Mouse (Mus musculus): ENCODE measurements around the gene Xpa. TPM values are rescaled to one million over a fixed set of nuclear protein-coding genes. Genes with fewer than 3 reads are reported as not detected.

Xpa gene
- polyA plus RNA-seq, 1 experiment from 2014 or later = 18.9 TPM

DNA sequence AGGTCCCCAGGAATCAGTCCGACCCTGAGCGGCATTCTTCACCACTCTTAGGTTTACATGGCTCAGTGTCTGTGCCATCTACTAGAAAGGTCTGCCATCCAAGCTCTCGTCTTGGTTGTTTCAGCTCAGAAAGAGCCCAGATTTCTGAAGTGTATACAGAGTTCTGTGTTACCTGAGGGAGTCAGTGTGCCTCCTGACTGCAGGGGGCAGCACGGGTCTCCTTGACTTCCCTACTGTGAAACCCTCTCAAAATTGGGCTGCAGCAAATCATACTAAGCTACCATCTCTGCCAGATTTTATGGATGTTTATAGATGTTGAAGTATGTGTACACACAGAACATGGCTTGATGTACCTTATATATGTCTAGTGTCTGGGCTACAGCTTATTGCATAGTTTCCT is 19.8 kb downstream of the Xpa start:
- H3K27me3 ChIP-seq (replicated peaks; ENCODE audit: control insufficient read depth, insufficient read depth, low read length) = no peaks in the 10 kb centered on the region
- H3K27ac ChIP-seq (ENCODE audit: low read depth, low read length) = no peak overlapping the region
- H3K4me2 ChIP-seq = no peak overlapping the region
- no peak overlapping the region for H3K4me3 ChIP-seq (ENCODE audit: low read depth, low read length)
- 73% methylated on average over 4 of the region's 4 CpGs for WGBS
- no peaks in the 10 kb centered on the region for H3K4me1 ChIP-seq (replicated peaks; ENCODE audit: control insufficient read depth, insufficient read depth, low read length)
- H3K9me3 ChIP-seq (ENCODE audit: control insufficient read depth, low read length) = no peaks in the 10 kb centered on the region
- ATAC-seq (replicated peaks; ENCODE audit: low FRiP score) (no peak), DNase-seq (ENCODE audit: low spot score) (no peak)
- peaks cover 33% of the 10 kb centered on the region for H3K36me3 ChIP-seq (ENCODE audit: control insufficient read depth, insufficient read depth, low read length)
- H3K9ac ChIP-seq (ENCODE audit: low read depth, low read length) = no peak overlapping the region

DNA sequence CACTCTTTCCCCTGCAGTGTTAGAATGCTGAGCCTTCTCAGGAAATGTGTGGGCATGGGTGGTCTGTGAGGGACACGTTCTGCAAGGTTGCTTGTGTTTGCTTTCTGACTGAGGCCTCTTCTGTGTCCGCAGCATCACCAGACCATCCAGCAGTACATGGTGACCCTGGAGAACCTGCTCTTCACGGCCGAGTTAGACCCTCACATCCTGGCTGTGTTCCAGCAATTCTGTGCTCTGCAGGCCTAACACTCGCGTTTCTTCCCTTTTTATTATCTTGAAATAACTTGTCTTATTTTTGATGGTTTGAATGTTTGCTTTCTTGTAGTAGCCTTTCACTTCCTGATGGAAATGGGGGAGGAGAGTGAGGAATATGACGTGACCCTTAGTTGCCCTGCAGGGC is 24.4 kb downstream of the Xpa start:
- no peaks in the 10 kb centered on the region for H3K27me3 ChIP-seq (replicated peaks; ENCODE audit: control insufficient read depth, insufficient read depth, low read length)
- H3K9me3 ChIP-seq (ENCODE audit: control insufficient read depth, low read length) = no peaks in the 10 kb centered on the region
- no peak overlapping the region for H3K4me3 ChIP-seq (ENCODE audit: low read depth, low read length)
- WGBS = 91% methylated on average over 7 of the region's 7 CpGs
- DNase-seq (ENCODE audit: low spot score) (no peak), ATAC-seq (replicated peaks; ENCODE audit: low FRiP score) (no peak)
- no peak overlapping the region for H3K9ac ChIP-seq (ENCODE audit: low read depth, low read length)
- no peak overlapping the region for H3K27ac ChIP-seq (ENCODE audit: low read depth, low read length)
- no peak overlapping the region for H3K4me2 ChIP-seq
- peaks cover 51% of the 10 kb centered on the region for H3K36me3 ChIP-seq (ENCODE audit: control insufficient read depth, insufficient read depth, low read length)
- no peaks in the 10 kb centered on the region for H3K4me1 ChIP-seq (replicated peaks; ENCODE audit: control insufficient read depth, insufficient read depth, low read length)

DNA sequence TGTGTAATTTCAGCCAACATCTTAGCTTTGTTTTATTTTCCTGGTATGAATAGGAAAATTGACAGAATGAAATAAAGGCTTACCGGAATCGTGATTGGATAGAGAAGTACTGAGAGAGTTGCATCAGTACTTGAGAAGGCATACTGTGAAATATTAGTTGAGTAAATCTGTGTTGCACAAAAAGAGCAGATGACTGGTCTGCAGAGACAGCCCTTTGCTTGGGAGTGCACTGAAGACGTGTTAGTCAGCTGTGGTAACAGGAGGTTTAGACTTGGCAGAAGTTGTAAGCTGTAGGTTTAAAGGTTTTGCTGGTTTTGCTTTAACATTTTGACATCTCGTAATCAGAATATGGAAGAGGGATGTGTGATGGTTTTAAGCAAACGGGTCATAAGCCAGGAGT is 30.3 kb downstream of the Xpa start:
- no peak overlapping the region for H3K4me2 ChIP-seq
- H3K4me1 ChIP-seq (replicated peaks; ENCODE audit: control insufficient read depth, insufficient read depth, low read length) = no peaks in the 10 kb centered on the region
- H3K4me3 ChIP-seq (ENCODE audit: low read depth, low read length) = no peak overlapping the region
- H3K36me3 ChIP-seq (ENCODE audit: control insufficient read depth, insufficient read depth, low read length) = peaks cover 42% of the 10 kb centered on the region
- H3K9ac ChIP-seq (ENCODE audit: low read depth, low read length) = no peak overlapping the region
- WGBS = 91% methylated on average over 5 of the region's 5 CpGs
- ATAC-seq (replicated peaks; ENCODE audit: low FRiP score) = no peak
- DNase-seq (ENCODE audit: low spot score) = no peak
- H3K9me3 ChIP-seq (ENCODE audit: control insufficient read depth, low read length) = no peaks in the 10 kb centered on the region
- no peaks in the 10 kb centered on the region for H3K27me3 ChIP-seq (replicated peaks; ENCODE audit: control insufficient read depth, insufficient read depth, low read length)
- no peak overlapping the region for H3K27ac ChIP-seq (ENCODE audit: low read depth, low read length)

DNA sequence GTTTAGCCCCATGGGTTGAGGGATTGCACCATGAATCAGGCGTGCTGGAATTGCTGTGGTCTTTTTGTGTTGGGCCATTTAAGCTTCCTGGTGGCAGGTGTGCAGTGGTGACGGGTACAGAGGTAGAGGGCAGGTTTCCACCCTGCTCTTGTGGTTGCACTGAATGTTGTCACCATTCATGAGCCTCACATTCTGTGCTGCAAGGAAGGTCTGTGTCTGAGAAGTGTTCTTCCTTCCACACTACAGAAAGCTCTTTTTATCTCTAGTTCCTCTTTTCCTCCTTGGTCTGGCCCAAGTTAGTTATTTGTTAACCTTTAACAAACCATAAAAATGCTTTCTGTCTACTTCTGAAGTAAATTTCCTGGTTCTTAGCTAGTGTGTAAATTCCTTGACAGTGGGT is 32.1 kb downstream of the Xpa start:
- ATAC-seq (replicated peaks; ENCODE audit: low FRiP score) (no peak), DNase-seq (ENCODE audit: low spot score) (no peak)
- H3K9me3 ChIP-seq (ENCODE audit: control insufficient read depth, low read length) = no peaks in the 10 kb centered on the region
- no peaks in the 10 kb centered on the region for H3K27me3 ChIP-seq (replicated peaks; ENCODE audit: control insufficient read depth, insufficient read depth, low read length)
- no peak overlapping the region for H3K4me2 ChIP-seq
- peaks cover 32% of the 10 kb centered on the region for H3K36me3 ChIP-seq (ENCODE audit: control insufficient read depth, insufficient read depth, low read length)
- H3K4me1 ChIP-seq (replicated peaks; ENCODE audit: control insufficient read depth, insufficient read depth, low read length) = no peaks in the 10 kb centered on the region
- no peak overlapping the region for H3K4me3 ChIP-seq (ENCODE audit: low read depth, low read length)
- WGBS = 80% methylated on average over 2 of the region's 2 CpGs
- H3K9ac ChIP-seq (ENCODE audit: low read depth, low read length) = no peak overlapping the region
- no peak overlapping the region for H3K27ac ChIP-seq (ENCODE audit: low read depth, low read length)

DNA sequence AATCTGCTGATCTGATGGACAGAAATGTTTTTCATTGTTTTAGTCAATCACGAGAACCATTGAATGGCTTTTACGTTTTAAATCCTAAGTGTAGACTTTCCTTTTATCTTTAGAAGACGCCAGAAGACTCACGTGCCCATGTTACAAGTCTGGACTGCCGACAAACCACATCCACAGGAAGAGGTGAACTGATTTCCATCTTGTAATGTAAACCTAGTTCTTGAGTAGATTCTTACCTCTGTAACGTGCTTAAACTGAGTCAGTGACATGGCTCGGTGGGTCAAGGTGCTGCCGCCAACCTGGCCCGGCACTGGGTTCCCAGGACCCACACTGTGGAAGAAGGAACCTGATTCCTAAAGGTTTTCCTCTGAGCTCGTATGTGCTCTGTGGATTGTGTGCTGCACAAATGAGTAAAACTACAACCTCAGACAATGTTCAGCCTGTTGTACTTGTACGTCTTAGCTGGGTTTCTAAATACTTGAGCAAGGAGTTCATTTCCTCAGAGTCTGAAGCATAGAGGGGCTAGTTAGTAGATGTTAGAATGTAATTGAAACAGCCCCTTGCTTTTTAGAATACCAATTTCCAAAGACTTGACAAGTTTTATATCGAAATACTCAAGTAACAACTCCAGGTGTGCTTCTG is 44.1 kb downstream of the Xpa start:
- Histone ChIP-seq H3K9me3 (ENCODE audit: control insufficient read depth, low read length) (no peaks in the 10 kb centered on the region), H3K4me2 (no peak overlapping the region), H3K27me3 (replicated peaks; ENCODE audit: control insufficient read depth, insufficient read depth, low read length) (no peaks in the 10 kb centered on the region), H3K36me3 (ENCODE audit: control insufficient read depth, insufficient read depth, low read length) (peaks cover 51% of the 10 kb centered on the region), H3K9ac (ENCODE audit: low read depth, low read length) (no peak overlapping the region), H3K27ac (ENCODE audit: low read depth, low read length) (no peak overlapping the region), H3K4me1 (replicated peaks; ENCODE audit: control insufficient read depth, insufficient read depth, low read length) (no peaks in the 10 kb centered on the region), H3K4me3 (ENCODE audit: low read depth, low read length) (no peak overlapping the region)
- DNase-seq (ENCODE audit: low spot score) (no peak), ATAC-seq (replicated peaks; ENCODE audit: low FRiP score) (no peak)
- WGBS = 89% methylated on average over 12 of the region's 12 CpGs

DNA sequence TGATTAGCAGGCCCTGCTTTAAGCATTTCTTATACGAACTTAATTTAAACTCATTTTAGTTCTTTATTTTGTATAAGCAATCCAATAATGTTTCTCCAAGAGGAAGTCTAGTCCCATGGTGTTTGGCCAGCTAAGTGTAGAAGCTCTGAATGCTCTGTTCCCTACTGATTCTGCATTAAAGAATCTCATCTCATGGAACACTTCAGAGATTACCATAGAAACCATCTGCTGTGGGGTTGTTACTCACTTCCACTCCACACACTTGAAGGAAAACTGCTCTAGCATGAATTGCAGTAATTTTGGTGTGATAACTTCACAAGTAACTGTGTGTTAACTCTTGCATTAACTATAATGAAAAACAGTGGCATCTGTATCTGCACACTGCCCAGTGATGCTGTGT is 49.2 kb downstream of the Xpa start:
- H3K4me1 ChIP-seq (replicated peaks; ENCODE audit: control insufficient read depth, insufficient read depth, low read length) = no peaks in the 10 kb centered on the region; the same call in 1 of the 2 replicates
- no peak for DNase-seq (ENCODE audit: low spot score)
- WGBS = 94% methylated on average over 1 of the region's 1 CpGs
- no peak overlapping the region for H3K27ac ChIP-seq (ENCODE audit: low read depth, low read length)
- H3K36me3 ChIP-seq (ENCODE audit: control insufficient read depth, insufficient read depth, low read length) = peaks cover 24% of the 10 kb centered on the region; the same call in 1 of the 2 replicates
- H3K27me3 ChIP-seq (replicated peaks; ENCODE audit: control insufficient read depth, insufficient read depth, low read length) = no peaks in the 10 kb centered on the region
- H3K9ac ChIP-seq (ENCODE audit: low read depth, low read length) = no peak overlapping the region
- H3K9me3 ChIP-seq (ENCODE audit: control insufficient read depth, low read length) = no peaks in the 10 kb centered on the region
- no peak overlapping the region for H3K4me2 ChIP-seq
- no peak overlapping the region for H3K4me3 ChIP-seq (ENCODE audit: low read depth, low read length)
- ATAC-seq (replicated peaks; ENCODE audit: low FRiP score) = no peak

DNA sequence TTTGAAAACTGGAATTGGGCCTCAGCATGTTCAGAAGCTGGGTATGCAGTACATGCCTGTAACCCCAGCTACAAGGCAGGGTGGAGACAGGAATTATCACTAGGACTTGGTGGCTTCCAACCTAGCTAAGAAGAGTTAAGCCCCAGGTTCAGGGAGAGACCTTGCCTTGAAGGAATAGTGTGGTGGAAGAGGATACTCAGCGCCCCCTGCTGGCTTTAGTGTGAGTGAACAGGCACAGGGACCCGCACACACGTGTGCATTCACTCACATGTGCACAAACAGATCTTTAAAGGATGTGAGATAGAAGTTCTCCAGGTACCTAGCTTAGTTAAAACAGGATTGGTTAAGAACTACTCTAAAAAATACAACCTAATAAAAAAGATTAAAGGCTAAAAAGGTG is 51.8 kb downstream of the Xpa start:
- ATAC-seq (replicated peaks; ENCODE audit: low FRiP score) (no peak), DNase-seq (ENCODE audit: low spot score) (no peak)
- H3K27ac ChIP-seq (ENCODE audit: low read depth, low read length) = no peak overlapping the region
- H3K27me3 ChIP-seq (replicated peaks; ENCODE audit: control insufficient read depth, insufficient read depth, low read length) = no peaks in the 10 kb centered on the region
- H3K4me2 ChIP-seq = no peak overlapping the region
- H3K4me3 ChIP-seq (ENCODE audit: low read depth, low read length) = no peak overlapping the region
- peaks cover 12% of the 10 kb centered on the region; the same call in 1 of the 2 replicates for H3K36me3 ChIP-seq (ENCODE audit: control insufficient read depth, insufficient read depth, low read length)
- WGBS = 73% methylated on average over 3 of the region's 3 CpGs
- no peaks in the 10 kb centered on the region for H3K9me3 ChIP-seq (ENCODE audit: control insufficient read depth, low read length)
- no peak overlapping the region for H3K9ac ChIP-seq (ENCODE audit: low read depth, low read length)
- H3K4me1 ChIP-seq (replicated peaks; ENCODE audit: control insufficient read depth, insufficient read depth, low read length) = peaks cover 12% of the 10 kb centered on the region

DNA sequence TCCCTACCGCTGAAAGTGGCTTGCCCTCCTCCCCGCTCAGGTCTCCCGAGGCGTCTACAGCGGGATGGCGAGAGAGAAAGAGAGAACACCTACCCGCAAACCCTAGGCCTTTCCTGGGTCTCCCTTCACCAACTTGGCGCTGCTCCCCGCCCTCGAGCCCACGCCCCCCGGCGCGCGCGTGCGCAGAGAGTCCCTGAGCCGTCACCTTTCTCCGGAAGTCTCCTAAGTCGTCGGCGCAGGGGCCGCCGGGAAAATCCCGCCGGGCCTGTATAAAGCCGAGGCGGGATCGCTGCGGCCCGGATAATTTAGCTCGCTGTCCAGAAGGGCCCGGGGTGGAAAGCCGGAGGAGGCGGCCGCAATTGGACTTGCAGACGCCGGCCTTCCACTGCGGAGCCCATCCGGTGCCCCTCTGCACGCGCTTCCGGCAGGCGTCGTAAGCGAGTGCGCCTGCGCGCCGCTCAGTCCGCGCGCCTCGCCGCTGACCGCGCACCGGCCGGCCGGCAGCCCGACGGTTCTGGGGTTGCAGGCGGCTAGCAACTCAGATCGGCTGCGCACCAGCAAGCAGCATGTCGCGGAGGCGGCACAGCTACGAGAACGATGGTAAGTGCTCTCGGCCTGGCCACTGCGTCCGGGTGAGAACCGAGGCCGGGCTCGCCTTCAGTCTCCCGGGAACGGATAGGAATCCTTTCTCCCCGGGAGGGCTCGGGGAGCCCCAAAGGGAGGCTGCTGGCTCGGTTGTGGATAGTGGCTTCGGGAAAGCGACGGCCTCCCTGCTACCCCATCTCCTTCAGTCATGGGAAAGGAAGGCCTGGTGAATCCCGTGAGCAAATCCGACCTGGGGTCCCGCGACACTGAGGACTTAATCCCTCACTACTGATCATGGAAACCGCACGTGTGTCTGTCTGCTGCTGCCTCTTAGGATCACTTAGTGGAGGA is 57.6 kb downstream of the Xpa start, which contains the start of the genes Ncbp1 and Tstd2:
Gene Ncbp1, plus strand, starts transcription at position 327 of the 936 bp plus-strand sequence.
Gene Tstd2, minus strand, starts transcription at position 408 of the 936 bp plus-strand sequence.
- Histone ChIP-seq H3K27me3 (replicated peaks; ENCODE audit: control insufficient read depth, insufficient read depth, low read length) (no peaks in the 10 kb centered on the region), H3K36me3 (ENCODE audit: control insufficient read depth, insufficient read depth, low read length) (peaks cover 7% of the 10 kb centered on the region; the same call in 1 of the 2 replicates), H3K4me1 (replicated peaks; ENCODE audit: control insufficient read depth, insufficient read depth, low read length) (peaks cover 17% of the 10 kb centered on the region), H3K27ac (ENCODE audit: low read depth, low read length) (peak within 1 kb of the TSS; percentile 93), H3K9ac (ENCODE audit: low read depth, low read length) (peak within 1 kb of the TSS; percentile 88), H3K4me2 (peak within 1 kb of the TSS; percentile 78), H3K4me3 (ENCODE audit: low read depth, low read length) (peak within 1 kb of the TSS; percentile 88), H3K9me3 (ENCODE audit: control insufficient read depth, low read length) (no peaks in the 10 kb centered on the region)
- under 1% methylated on average over 89 of the region's 90 CpGs for WGBS
- DNase-seq (ENCODE audit: low spot score) = peak; percentile 95
- ATAC-seq (replicated peaks; ENCODE audit: low FRiP score) = peak; percentile 84
